Mouse (Mus musculus) adrenal gland, adult 18-20 months (tissue): ENCODE data around the gene 4930404N11Rik. TPM values are rescaled to one million over a fixed set of nuclear protein-coding genes. Genes with fewer than 3 reads are reported as not detected.
A peak's percentile ranks its signal among the peaks of the same experiment; 100 is the strongest.

Source experiments
- DNase-seq, 2 experiments: peaks; one replicate each; pipeline ENCODE4 v3.0.0; 2021 to 2022; ENCODE audit warnings: low spot score in 2 of 2
- total RNA-seq, 2 experiments: library from RNA; stranded (reverse); gene quantifications; 1 replicate in 1 of 2; 2 replicates in 1 of 2; pipeline ENCODE4 v1.2.3; 2021

The 4930404N11Rik gene
- total RNA-seq, 2 experiments from 2014 or later, result 1.3 to 4.5 TPM

DNA sequence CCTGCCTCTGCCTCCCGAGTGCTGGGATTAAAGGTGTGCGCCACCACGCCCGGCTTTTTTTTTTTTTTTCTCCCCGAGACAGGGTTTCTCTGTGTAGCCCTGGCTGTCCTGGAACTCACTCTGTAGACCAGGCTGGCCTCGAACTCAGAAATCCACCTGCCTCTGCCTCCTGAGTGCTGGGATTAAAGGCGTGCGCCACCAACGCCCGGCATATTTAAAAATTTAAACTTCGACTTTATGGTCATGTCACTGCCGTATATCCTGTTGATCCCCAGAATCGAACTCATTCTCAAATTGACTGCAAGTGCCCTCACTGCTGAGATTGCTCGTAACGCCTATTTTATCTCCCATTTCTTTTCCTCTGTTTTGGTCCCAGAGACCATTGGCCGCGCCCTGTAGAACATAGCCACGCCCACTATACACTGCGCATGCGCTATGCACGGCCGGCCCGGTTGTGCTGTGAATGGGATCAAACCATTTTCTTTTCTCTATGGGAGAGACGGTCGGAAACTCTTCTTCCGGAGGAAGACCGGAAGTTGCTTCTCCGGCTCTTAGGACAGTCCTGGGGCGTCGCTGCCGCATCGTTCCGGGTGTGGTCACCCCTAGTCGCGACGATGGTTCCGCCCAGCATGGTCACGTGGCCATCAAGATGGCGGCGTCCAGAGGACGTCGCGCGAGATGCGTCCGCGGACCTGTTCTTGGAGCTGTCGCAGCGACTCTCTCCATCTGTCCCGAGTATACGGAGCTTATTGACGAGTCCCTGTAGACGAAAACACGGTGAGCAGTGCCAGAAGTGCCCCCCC, 18.4 kb upstream of the 4930404N11Rik start, which contains the start of the genes Dohh and Gm48551:
Dohh (plus strand) TSS at position 627 of the 803 bp plus-strand sequence.
Gm48551 (plus strand) TSS at position 665 of the 803 bp plus-strand sequence.
- DNase-seq, result peak; percentile 99

DNA sequence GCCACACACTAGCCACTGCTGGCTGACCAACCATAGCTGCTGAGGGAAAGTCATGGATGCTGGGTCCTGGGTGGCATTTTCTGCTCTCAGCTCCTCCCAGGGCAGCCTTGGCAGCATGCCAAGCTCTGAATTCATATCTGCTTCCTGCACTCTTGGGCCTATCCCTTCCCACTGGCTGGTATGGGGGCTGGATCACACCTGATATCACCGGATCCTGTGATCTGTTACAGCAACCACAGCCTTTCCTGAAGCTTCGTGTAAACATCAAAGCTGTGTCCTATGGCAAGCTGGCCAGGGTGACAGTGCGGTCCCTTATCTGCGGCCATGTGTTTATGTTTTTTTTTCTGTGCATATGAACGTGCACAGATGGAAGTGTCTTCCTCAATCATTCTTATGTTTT, 16.4 kb upstream of the 4930404N11Rik start:
- no peak for DNase-seq

DNA sequence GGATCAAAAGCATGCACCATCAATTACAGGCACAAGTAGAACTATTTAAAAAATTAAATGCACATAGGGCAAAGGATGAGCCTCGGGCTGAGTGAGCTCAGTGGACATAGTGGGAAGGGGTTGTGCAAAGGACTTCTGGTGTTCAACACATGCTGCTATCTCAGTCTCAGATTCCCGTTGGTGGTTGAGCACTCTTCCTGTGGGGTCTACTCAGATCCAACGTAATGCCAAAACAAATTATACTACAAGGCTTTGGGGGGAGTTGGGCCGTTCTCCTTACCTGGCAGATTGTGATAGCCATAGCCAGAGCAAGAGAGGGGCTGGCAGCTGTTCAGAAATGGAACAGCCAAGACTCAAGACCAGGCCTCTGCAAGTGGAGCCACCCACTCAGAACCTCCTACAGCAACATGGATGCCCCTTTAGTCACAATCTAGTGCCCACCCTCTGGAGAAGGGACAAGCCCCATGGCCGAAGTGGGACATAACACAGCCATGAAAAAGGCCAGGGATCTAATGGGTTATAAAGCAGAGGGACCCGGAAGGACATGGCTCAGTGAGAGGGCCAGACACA, 14.3 kb upstream of the 4930404N11Rik start:
- DNase-seq, result no peak

DNA sequence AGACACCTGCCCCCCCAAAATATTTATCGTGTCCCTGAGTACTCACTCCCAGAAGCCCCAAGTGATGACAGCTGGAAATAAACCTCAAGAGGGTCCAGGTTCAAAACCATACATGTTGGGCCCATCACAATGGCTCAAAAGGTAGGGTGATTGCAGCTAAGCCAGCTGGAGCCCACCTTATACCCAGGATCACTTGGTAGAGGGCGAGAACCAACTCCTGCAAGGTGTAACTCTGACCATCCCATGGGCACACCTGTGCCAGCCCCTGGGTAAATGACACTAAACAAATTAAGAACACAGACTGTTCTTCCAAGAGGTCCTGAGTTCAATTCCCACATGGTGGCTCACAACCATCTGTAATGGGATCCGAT, 13.6 kb upstream of the 4930404N11Rik start:
- DNase-seq, result no peak

DNA sequence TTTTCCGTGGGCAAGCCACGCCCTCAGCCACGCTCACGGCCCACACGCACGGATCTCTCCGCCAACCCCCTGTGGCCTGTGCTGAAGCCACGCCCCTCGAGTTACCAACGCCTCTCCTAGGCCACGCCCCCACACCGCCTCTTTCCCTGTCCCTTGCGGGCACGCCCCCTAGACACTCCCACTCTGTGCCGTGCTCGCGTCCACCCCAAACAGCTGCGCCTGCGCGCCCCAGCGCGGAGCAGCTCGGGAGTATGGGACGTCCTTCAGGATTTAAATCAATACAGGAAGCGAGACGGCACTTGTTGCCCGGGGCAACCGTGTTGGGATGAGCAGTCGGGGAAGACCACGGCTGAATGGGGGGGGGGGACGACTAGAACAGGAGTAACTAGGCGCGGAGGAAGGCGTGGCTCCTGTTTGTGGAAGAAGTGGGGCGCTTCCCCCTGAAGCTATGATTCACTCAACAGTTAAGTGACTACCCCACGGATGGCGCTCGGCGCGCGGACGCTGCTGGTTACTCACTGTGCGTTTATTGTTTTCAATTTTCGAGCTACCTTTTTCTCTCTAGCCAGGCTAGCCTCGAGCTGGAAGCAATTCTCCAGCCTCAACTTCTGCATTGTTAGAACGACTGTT, 13.1 kb upstream of the 4930404N11Rik start:
- DNase-seq, result peak; percentile 100

DNA sequence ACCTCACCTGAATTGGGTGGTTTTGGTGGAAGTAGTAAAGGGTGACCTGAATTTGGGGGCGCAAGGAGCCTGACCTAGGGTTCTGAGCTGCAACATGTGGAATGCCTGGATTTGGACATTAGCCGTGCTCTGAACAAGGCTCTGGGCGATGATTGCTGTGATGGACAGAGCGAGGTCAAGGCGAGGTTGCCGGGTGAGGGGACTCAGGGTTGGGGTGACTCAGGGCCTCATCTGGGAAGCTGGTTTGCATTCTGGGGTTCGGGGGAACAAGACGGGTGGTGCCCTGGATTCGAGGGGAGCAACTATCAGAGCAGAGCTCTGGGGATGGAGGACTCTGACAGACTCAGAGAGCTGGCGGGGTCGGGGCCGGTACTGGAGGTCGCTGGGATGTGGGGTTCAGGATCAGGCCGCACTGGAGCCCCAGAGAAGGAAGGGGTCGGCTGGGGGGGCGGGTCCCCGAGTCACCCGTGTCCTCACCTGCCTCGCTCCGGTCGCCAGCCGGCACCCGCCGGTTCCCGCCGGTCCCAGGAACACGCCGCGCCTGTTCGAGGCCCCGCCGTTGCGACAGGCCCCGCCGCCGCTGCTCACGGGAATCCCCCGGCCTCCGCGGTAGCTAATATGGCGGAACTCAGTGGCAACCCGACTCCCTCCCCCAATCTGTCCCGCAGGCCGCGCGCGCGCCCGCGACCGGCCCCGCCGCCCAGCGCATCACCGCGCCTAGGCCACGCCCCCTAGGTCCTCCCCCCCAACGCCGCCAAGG, 12.4 kb upstream of the 4930404N11Rik start, which contains the start of gene Fzr1:
Fzr1 (minus strand) TSS at position 724 of the 760 bp plus-strand sequence.
- no peak for DNase-seq

DNA sequence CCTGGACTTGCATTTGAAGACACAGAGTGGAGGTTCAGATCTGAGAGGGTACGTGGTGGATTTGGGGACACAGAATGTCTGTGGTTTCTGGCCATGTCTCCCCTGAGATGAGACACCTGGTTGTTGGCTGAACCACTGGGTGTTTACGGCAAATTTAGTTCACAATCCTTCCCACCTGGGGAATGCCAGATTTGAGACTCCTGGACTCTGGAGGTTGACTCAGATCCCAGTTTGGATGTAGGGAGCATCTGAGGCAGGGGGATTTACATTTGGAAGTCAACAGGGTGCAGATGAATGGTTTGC, 11.7 kb upstream of the 4930404N11Rik start:
- no peak for DNase-seq

DNA sequence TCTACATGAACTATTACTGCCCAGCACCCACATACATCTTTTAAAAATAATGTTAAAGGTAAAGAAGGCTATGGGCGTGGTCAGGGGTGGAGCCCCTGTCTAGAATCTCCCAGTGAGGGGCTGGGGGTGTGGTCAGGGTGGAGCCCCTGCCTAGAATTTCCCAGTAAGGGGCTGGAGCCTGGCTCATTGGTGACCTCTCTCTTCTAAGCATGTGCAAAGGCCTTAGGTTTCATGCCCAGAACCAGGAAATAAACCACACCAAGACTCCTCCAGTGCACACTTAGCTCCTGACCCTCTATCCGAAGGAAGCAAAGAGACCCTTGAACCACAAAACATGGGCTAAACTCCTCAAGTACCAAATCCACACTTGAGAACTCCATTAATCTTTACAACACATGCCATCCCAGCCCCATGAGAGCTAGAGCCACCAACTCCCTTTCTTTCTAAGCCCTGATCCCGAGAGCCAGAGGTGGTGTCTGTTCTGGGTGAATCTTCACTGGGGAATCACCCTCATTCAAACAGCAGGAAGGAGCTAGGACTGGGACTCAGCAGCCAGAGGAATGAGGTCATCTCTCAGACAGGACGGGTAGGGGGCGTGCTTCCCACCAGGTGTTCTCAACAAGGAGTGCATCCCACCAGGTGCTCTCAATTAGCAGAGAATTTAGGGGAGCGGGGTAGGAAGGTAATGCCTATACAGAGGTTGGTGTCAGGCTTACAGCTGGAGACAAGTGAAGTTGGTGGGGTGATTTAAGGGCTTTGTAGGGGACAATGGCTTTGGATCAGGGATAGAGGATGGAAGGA, 11.1 kb upstream of the 4930404N11Rik start:
- DNase-seq, result no peak

DNA sequence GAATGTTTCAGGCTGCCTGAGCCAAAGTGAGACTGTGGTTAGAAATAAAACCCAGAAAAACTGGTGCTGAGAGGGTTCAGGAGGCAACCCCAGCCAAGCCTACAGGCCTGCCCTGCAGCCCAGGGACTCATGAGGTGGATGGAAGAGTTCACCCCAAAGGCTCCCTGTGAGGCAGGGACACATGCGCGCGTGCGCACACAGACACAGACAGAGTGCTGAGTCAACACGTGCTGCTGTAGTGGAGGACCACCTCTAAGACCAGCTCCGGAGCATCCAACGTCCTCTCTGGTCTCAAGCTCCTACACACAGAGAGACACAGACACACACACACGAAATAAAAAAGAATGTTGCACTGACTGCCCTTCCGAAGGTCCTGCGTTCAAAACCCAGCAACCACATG, 9.7 kb upstream of the 4930404N11Rik start:
- no peak for DNase-seq

DNA sequence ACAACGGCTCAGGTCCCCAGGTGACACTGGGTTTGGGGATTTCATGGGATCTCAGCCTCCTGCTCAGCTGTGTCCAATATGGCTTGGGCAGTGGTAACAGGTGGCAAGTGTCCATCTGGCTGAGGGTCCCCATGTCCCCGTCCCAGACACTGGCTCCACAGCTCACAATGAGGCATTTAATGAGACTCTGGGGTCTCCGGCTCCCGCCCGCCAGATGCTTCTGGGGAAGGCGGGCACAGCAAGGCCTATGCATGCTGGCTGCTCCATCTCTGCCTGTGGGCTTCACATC, 1.5 kb upstream of the 4930404N11Rik start:
- no peak for DNase-seq

DNA sequence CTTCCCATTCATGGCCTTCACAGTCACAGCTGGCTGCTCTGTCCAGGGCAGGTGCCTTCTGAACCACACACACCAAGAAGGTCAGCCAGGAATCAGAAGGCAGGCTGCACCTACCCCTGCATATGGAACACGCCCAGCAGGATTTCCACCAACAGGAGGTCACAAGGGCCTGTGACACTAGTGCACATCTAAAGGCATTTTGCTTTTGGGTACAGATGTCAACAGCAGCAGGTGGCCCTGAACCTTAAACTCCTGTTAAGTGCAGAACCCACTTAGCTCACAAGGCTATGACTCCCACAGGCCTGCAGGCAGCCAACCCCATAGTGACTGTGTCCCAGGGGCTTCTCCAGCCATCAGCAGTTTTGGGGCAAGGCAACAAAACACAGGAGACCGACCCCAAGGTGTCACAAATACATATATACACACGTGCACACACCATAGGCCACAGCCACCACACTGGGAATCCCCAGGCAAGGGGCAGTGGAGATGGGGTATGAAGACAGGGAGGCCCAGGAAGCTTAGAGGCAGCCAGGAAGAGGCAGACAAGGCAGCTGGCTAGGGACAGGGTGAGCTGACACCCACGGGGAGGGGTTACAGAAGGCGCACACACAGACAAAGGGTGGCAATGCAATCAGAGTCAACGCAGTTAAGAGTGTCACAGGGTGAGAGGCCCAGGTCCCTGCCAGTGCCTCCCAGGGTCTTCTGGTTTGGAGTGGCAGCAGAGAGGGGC, 1.0 kb upstream of the 4930404N11Rik start:
- DNase-seq, result no peak

DNA sequence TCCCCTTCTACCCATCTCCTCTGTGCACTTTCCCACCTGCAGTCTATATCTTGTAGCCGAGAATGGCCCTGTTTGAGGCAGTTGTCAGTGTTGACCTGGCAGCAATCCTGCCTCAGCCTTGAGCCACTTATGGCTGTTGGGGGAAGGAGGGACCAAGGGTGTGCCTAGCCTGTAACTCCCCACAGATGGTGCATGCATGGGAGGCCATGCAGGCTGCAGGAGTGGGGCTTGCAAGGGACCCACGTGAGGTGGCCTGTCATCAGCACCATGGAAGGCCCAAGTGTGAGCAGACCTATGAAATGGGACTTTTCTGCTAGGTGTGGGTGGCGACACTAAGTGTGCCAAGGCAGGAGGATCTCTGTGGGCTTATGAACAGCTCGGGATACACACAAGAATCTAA, 543 bp downstream of the 4930404N11Rik start:
- DNase-seq, result no peak

DNA sequence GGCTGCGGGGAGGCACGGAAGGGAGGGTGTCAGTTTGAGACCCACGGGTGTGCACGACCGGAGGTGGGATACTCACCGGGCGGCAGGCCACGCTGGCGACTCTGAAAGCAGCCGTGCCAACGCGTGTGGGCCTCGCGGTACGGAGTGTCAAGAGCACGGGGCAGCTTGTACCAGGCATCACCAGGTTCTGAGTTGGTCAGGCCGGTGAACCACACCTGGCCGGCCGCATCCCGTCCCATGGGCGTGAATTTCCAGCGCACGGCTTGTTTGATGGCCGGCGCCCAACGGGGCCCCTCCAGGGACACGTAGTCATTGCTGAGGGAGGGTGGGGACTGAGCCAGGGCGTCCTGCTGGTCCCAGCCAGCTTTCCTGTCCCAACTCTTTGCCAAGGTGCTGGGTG, 950 bp downstream of the 4930404N11Rik start:
- DNase-seq, result no peak

DNA sequence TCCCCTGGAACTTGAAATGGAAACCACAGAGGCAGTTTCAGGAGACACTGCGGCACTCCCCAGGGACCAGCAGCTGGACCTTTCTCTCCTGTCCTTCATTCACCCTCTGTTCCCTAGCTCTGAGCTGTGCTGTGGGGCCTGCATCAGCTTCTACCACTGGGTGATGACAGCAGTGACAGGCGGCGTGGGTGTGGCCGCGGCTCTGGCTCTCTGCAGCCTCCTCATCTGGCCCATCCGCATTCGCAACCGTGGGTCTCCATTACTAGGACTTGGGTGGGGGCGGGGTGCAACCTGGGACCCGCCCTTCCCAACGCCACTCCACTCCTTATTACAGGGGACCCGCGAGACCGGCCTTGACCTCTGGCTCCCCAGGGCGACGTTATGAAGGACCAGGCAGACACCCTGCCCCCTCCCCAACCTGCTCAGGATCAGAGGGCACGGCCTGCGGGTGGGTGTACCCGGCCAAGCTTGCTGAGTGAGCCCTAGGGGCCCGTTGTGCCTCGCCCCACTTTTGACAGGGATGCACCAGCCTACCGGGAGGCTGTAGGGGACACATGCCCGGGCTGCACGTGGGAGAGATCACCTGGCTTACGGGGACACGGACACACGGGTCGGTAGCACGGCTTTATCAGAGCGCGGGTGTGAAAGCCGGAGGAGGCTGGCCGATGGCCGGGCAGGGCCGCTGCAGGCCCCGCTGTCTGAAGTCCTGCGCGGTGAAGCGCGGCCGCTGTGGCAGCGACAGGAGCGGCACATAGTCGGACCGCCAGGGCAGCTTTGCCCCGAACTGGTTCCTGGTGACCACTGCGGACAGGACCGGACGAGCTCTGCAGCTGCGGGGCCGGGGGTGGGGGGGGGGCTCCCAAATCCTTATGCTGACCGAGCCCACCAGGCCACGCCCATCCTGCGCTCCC, 1.9 kb downstream of the 4930404N11Rik start:
- no peak for DNase-seq

DNA sequence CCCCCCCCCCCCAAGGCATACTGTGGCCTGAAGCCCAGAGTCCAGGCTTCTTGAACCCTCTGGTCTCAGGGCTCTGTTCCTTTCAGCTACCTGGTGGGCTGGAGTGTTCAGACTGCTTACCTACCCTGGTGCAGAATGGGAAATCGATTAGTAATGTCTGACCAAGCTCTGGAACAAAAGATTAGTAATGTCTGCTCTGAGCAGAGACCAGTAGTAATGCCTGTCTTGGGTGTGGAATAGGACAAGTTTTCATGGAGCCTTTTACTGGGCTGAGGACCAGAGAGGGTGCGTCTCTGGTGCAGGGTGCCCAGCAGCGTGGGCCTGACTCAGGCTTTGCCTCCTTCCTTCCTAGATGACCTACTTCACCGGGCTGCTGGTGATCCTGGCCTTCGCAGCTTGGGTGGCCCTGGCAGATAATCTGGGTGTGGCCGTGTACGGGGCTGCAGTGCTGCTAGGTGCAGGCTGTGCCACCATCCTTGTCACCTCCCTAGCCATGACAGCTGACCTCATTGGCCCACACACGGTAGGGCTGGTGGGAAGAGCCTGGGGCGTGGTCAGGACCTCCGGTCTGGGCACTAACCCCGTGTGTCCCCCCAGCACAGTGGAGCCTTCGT, 3.2 kb downstream of the 4930404N11Rik start:
- no peak for DNase-seq

DNA sequence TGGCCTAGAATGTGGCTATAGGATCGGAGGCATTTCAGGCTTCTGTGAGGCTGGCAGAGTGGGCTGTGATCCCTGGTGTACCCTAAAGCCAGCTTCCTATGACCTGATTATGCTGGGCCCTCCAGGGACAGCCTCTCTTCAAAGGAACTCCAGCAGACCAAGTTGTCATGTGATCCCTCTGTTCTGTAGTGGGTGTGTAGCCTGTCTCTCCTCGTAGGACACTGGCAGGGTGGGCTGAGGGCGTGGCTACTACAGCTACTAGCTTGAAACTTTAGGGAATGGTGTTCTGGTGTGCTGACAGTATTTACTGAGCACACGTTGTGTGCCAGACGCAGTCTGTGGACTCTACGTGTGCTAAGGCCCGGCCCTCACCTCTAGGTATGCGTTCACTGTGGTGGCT, 4.9 kb downstream of the 4930404N11Rik start:
- DNase-seq, result no peak

DNA sequence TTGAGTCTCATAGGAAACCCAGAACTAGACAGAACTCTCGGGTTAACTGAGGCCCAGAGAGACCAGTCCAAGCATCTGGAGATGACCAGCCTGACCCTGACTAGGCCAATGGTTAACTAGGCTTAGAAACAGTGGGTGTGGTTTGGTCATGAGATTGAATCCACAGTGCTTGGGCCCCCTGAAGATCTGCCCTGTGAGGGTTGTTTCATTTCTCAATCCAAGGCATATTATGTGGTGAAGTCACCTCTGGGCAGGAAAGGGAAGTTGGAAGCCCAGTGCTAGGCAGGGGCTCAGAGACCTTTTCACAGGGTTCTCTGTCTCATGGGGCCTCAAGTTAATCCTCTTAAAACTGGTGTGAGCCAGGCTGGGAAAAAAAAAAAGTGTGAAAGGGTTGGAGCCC, 6.8 kb downstream of the 4930404N11Rik start:
- no peak for DNase-seq

DNA sequence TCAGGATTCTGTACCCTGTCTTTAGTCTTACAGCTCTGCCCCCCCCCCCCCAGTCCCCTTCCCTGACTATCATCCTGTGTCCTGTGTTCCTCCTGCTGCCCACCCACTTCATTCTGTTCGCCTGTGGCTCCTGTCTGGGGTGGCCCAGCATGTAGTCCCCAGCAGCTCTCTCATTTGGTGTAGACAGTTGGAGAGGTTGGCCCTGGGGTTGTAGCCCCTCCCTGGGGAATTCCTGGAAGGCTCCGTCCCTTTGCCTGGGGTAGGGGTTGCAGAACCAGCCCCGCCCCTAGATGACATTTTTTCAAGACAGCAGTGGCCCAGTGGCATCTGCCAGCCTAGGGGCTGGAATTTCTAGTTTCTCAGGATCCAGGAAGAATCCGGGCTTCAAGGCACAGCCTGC, 7.4 kb downstream of the 4930404N11Rik start:
- DNase-seq, result no peak
